Mouse (Mus musculus) liver, adult 2 months (tissue): Measurements from ENCODE around the gene Pgghg. TPM values are rescaled to one million over a fixed set of nuclear protein-coding genes. Genes with fewer than 3 reads are reported as not detected.
"Not testable (repeated sequence)": the region's sequence is repeated elsewhere in the genome, so short reads cannot be mapped to it uniquely, and the experiment has no call there.

Experiments
- DNase-seq: peaks from one replicate; pipeline ENCODE4 v3.0.0-alpha.2; 2011; ENCODE audit warnings: low read depth, low spot score; ENCODE audit errors: extremely low read depth
- H3K27ac ChIP-seq: fragments of 200-500 bp; replicated peaks from 2 replicates; pipeline ENCODE4 v1.5.1; 2012; ENCODE audit warnings: low read depth, mild to moderate bottlenecking, control low read depth, inconsistent platforms, low read length; ENCODE audit not compliant: insufficient read depth
- H3K27me3 ChIP-seq: fragments of 200-500 bp; 2 replicates; pipeline ENCODE4 v1.6.1; 2012; ENCODE audit warnings: mild to moderate bottlenecking, moderate library complexity, low read length, inconsistent platforms; ENCODE audit not compliant: control insufficient read depth, insufficient read depth
- H3K36me3 ChIP-seq: fragments of 200-500 bp; 2 replicates; pipeline ENCODE4 v1.6.1; 2012; ENCODE audit warnings: low read length, inconsistent platforms; ENCODE audit not compliant: control insufficient read depth, insufficient read depth
- H3K4me1 ChIP-seq: fragments of 200-500 bp; 2 replicates; pipeline ENCODE4 v1.6.1; 2011; ENCODE audit warnings: low read length; ENCODE audit not compliant: control insufficient read depth, insufficient read depth
- H3K4me3 ChIP-seq: fragments of 200-500 bp; 2 replicates; pipeline ENCODE4 v1.5.1; 2011; ENCODE audit warnings: low read depth, mild to moderate bottlenecking, control low read depth, low read length, moderate library complexity; ENCODE audit not compliant: insufficient read depth
- H3K79me2 ChIP-seq: fragments of 200-500 bp; 2 replicates; pipeline ENCODE4 v1.6.1; 2012; ENCODE audit warnings: inconsistent platforms, mild to moderate bottlenecking, low read length, moderate library complexity; ENCODE audit not compliant: control insufficient read depth, insufficient read depth
- H3K9ac ChIP-seq: fragments of 200-500 bp; 2 replicates; pipeline ENCODE4 v1.6.1; 2012; ENCODE audit warnings: low read depth, mild to moderate bottlenecking, control low read depth, inconsistent platforms, low read length
- CTCF ChIP-seq: fragments of 200-500 bp; IDR thresholded peaks from 2 replicates; pipeline ENCODE4 v1.5.1; 2011; ENCODE audit warnings: low read depth, low read length, control low read depth
- POLR2A ChIP-seq: fragments of 200-500 bp; IDR thresholded peaks from 2 replicates; pipeline ENCODE4 v1.6.1; 2011; ENCODE audit warnings: low read length, control low read depth; ENCODE audit not compliant: insufficient read depth; ENCODE audit errors: extremely low read depth
- WGBS: fragments of 180-500 bp; shearing (Covaris S2); methylation state at CpG from one replicate; pipeline ENCODE4 v1.1.7; 2018; 5-methylcytosine and 5-hydroxymethylcytosine counted together
- polyA plus RNA-seq: library from polyadenylated mRNA; depleted of rRNA; stranded (reverse); fragments of >200 nt; gene quantifications from 2 replicates; pipeline ENCODE4 v1.2.3, GENCODE M21; 2012
- total RNA-seq: library from RNA; depleted of rRNA; stranded (reverse); fragments of >200 nt; gene quantifications from 2 replicates; pipeline ENCODE4 v1.2.3, GENCODE M21; 2014

Pgghg gene
- total and polyA plus RNA-seq, 2 experiments: 16.6 to 43.3 TPM

- TF ChIP-seq POLR2A (no peak), CTCF (no peak)
- WGBS: 58% methylated on average over 14 of the region's 14 CpGs
- Histone ChIP-seq H3K79me2 (no peaks in the 10 kb centered on the region), H3K36me3 (no peaks in the 10 kb centered on the region), H3K27ac (peak overlapping the region; percentile 54; the same call in 1 of the 2 replicates), H3K4me3 (peak overlapping the region; percentile 28; the same call in 1 of the 2 replicates), H3K9ac (peak overlapping the region; percentile 49), H3K27me3 (no peaks in the 10 kb centered on the region), H3K4me1 (no peaks in the 10 kb centered on the region)
- no peak for DNase-seq
These were observed 26.8 kb downstream of the Pgghg start for GRCm38 (mm10) chr7:140967862-140968591.

- WGBS: 62% methylated on average over 3 of the region's 3 CpGs
- H3K4me3 ChIP-seq: peak overlapping the region; percentile 48; the same call in 1 of the 2 replicates
- H3K79me2 ChIP-seq, H3K36me3 ChIP-seq, DNase-seq, H3K9ac ChIP-seq, H3K4me1 ChIP-seq, H3K27me3 ChIP-seq, H3K27ac ChIP-seq: not testable (repeated sequence)
These were observed 27.5 kb downstream of the Pgghg start for GRCm38 (mm10) chr7:140968710-140969109.

GRCm38 (mm10) chr7:140970931-140971330 lies 29.7 kb downstream of the Pgghg start:
- DNase-seq: no peak
- Histone ChIP-seq H3K27me3 (no peaks in the 10 kb centered on the region), H3K79me2 (no peaks in the 10 kb centered on the region), H3K9ac (peak overlapping the region; percentile 30), H3K4me3 (no peak overlapping the region), H3K36me3 (no peaks in the 10 kb centered on the region), H3K27ac (peak overlapping the region; percentile 58), H3K4me1 (no peaks in the 10 kb centered on the region)
- TF ChIP-seq CTCF (no peak), POLR2A (no peak)
- 76% methylated on average over 7 of the region's 7 CpGs for WGBS

- H3K4me1 ChIP-seq: no peaks in the 10 kb centered on the region
- no peaks in the 10 kb centered on the region for H3K36me3 ChIP-seq
- peak overlapping the region; percentile 42; the same call in 1 of the 2 replicates for H3K27ac ChIP-seq
- DNase-seq: peak; percentile 46
- 87% methylated on average over 8 of the region's 8 CpGs for WGBS
- H3K4me3 ChIP-seq: no peak overlapping the region
- H3K27me3 ChIP-seq: no peaks in the 10 kb centered on the region
- TF ChIP-seq POLR2A (no peak), CTCF (no peak)
- H3K79me2 ChIP-seq: no peaks in the 10 kb centered on the region
- no peak overlapping the region for H3K9ac ChIP-seq
These were observed 30.4 kb downstream of the Pgghg start for GRCm38 (mm10) chr7:140971479-140972171.

- TF ChIP-seq CTCF: no peak
- TF ChIP-seq POLR2A: no peak
- DNase-seq: no peak
- H3K4me3 ChIP-seq: no peak overlapping the region
- no peaks in the 10 kb centered on the region for H3K4me1 ChIP-seq
- no peak overlapping the region for H3K9ac ChIP-seq
- H3K36me3 ChIP-seq: no peaks in the 10 kb centered on the region
- H3K27ac ChIP-seq: no peak overlapping the region
- no peaks in the 10 kb centered on the region for H3K27me3 ChIP-seq
- WGBS: 68% methylated on average over 14 of the region's 14 CpGs
- H3K79me2 ChIP-seq: no peaks in the 10 kb centered on the region
These were observed 32.4 kb downstream of the Pgghg start for GRCm38 (mm10) chr7:140973396-140974165.

GRCm38 (mm10) chr7:140974940-140975339 lies 33.7 kb downstream of the Pgghg start:
- no peak overlapping the region for H3K27ac ChIP-seq
- WGBS: 67% methylated on average over 9 of the region's 9 CpGs
- no peaks in the 10 kb centered on the region; the same call in 1 of the 2 replicates for H3K27me3 ChIP-seq
- H3K36me3 ChIP-seq: no peaks in the 10 kb centered on the region
- no peak for TF ChIP-seq POLR2A
- no peak for TF ChIP-seq CTCF
- no peaks in the 10 kb centered on the region for H3K4me1 ChIP-seq
- DNase-seq: no peak
- H3K4me3 ChIP-seq: no peak overlapping the region
- H3K9ac ChIP-seq: no peak overlapping the region
- no peaks in the 10 kb centered on the region for H3K79me2 ChIP-seq
